Mouse (Mus musculus): Measurements from ENCODE around the gene Gm5478.
"Not testable (repeated sequence)": the region's sequence is repeated elsewhere in the genome, so short reads cannot be mapped to it uniquely, and the experiment has no call there.

Gene Gm5478

DNA sequence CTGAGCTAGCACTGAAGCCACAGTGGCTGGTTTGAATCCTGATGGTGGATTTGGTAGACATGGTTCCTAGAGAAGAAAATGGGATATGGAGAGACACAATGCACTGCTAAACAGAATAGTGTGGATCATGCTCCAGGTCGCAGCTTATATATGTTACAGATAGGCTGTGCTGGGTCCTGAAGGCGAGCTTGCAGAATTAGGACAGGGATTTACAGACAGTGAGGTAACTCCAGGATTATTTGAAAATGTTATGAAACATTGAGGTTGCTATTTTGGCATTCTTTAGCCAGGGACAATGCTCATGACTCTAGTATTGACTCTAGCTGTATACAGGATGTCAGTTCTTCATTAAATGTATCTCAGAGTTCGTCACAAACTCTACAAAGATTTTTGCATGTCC lies at the start of gene Gm5478:
Gene Gm5478, minus strand, starts transcription at position 101 of the 400 bp plus-strand sequence.
- DNase-seq, result no peak

DNA sequence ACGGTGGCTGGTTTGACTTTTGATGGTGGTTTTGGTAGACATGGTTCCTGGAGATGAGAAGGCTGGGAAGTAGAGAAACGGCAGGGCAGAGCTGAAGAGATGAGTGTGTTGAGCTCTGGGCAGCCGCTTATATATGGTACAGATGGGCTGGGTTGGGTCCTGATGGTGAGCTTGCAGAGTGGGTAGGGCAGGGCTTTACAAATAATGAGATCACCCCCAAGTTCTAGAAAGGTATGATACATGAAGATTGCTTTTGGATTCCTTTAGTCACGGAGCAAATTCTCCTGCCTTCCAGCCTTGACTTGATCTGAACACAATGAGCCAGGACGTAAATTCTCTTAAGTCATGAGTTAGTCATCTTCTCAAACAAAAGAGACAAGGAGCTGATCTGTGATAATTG lies 47.0 kb upstream of the Gm5478 start, which contains the start of gene Krt6a:
Gene Krt6a, minus strand, starts transcription at position 101 of the 400 bp plus-strand sequence.
- no peak for DNase-seq

DNA sequence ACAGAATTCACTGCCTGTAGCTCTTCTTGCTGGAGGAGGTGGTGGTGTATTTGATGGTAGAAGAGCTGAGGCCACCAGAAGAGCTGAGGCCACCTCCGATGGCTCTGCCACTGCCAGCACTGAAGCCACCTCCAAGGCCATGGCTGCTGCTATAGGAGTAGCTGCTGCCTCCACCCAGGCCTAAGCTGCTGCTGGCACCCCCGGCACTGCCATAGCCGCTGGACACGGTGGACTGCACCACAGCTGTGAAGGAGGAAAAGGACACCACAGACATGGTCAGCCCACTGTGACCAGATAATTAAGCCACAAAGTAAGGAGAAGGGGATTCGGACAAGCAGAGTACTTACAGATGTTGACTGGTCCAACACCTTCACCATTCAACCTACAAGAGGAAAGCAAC lies 43.3 kb upstream of the Gm5478 start:
- DNase-seq, result not testable (repeated sequence)

DNA sequence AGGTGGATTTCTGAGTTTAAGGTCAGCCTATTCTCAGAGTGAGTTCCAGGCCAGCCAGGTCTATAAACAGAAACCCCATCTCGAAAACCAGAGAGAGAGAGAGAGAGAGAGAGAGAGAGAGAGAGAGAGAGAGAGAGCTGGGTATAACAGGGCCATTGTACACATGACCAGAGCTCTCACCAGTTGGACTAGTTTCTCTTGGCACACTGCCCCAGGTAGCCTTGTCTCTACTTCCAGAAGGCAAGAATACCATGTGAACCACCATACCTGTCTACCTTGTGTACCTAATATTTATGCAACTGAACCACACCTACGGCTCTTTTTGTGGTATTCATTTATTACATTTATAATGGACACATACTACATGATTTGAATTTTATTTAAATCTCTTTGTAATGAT lies 41.0 kb upstream of the Gm5478 start:
- DNase-seq, result peak; percentile 50

DNA sequence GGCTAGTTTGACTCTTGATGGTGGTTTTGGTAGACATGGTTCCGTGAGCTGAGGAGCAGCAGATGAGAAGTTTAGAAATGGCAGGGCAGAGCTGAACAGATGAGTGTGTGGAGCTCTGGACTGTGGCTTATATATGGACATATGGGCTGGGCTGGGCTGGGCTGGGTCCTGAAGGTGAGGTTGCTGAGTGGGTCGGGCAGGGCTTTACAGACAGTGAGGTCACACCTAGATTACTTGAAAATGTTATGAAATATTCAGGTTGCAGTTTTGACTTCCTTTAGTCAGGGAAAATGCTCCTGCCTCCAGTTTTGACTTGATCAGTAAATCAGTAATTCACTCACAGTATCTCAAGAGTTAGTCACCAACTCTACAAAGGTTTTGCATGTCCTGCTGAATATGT lies 33.0 kb upstream of the Gm5478 start, which contains the start of gene Krt6b:
Gene Krt6b, minus strand, starts transcription at position 101 of the 400 bp plus-strand sequence.
- DNase-seq, result no peak

DNA sequence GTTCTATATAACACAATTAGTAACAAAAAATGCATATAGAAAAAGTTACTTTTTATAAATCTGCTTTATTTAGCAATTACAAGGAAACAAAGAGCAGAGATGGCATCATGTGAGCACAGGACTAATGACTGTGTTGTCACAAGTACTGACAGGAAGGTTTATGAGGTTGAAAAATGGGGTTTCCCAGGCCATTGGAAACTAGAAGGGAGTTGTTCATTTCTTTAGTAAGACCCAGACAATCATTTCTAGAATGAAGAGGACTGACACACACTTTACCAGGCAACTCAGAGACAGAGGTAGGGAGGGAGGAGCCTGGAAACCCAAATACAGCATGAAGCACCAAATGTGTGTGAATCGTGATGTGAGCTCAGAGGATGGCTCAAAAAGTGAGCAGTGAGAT lies 28.8 kb upstream of the Gm5478 start:
- no peak for DNase-seq

DNA sequence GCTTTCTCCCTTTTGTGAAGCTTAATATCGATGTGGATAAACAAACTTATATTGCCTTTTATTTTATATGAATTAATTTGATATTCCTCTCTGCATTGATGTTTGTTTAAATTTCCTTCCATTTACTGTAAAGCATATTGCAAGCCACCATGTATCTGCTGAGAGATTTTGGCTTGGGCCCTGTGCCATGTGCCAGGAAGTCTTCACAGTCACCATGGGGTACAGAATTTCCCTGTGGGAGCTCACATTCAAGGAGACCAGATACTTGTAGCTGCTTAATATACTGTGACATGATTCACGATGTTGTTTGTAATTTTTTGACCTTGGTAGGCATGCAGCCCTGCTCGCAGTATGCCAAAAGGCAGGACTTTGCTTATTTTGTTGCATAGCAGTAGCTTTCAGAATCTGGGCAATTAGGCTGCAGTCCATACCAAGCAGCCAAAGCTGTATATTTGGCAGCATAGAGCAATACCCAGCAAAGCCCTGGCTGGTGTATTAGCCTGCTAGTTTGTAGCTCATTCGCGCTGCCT lies 5.6 kb upstream of the Gm5478 start:
- no peak for DNase-seq

DNA sequence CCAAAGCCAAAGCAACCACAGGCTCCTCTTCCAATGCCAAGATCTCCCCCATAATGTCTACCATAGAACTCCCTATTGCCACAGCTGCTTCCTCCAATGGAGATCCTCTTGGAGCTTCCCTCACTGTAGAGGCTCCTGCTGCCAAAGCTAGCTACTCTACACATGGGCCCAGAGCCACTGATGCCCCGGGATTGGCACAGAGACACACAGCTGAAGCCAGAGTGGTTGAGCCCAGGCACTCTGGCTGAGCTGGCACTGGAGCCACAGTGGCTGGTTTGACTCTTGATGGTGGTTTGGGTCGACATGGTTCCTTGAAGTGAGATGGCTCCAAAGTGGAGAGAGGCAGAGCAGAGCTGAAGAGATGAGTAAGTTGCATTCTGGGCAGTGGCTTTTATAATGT lies 19.3 kb downstream of the Gm5478 start, which contains the start of gene Gm5414:
Gene Gm5414, minus strand, starts transcription at position 305 of the 400 bp plus-strand sequence.
- DNase-seq, result no peak

DNA sequence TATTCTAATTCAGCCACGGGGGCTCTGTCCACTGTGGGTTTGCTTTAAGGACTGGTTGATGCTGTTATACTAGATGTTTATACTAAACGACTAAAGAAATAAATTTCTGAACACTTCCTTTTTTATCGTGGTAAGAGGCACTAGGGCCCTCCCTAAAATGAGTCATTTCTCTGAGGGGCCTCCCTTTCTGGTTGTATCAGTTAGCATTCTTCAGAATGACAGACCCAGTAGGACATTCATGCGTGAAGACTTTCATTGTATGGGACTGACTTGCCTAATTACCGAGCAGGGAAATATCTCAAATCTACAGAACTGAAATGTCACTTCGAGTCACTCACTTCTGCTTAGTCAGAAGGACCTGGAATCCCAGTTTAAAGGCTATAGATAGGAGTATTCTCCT lies 48.1 kb downstream of the Gm5478 start:
- no peak for DNase-seq

Measured in lung, postnatal 36 days (tissue).